Mouse (Mus musculus) liver, adult 2 months (tissue): ENCODE measurements around the gene Ptgdr2. TPM values are rescaled to one million over a fixed set of nuclear protein-coding genes. Genes with fewer than 3 reads are reported as not detected.

Experiments used
- DNase-seq: peaks from one replicate; pipeline ENCODE4 v3.0.0-alpha.2; 2011; ENCODE audit warnings: low read depth, low spot score; ENCODE audit errors: extremely low read depth
- H3K27ac ChIP-seq: fragments of 200-500 bp; replicated peaks from 2 replicates; pipeline ENCODE4 v1.5.1; 2012; ENCODE audit warnings: low read depth, mild to moderate bottlenecking, control low read depth, inconsistent platforms, low read length; ENCODE audit not compliant: insufficient read depth
- H3K27me3 ChIP-seq: fragments of 200-500 bp; 2 replicates; pipeline ENCODE4 v1.6.1; 2012; ENCODE audit warnings: mild to moderate bottlenecking, moderate library complexity, low read length, inconsistent platforms; ENCODE audit not compliant: control insufficient read depth, insufficient read depth
- H3K36me3 ChIP-seq: fragments of 200-500 bp; 2 replicates; pipeline ENCODE4 v1.6.1; 2012; ENCODE audit warnings: low read length, inconsistent platforms; ENCODE audit not compliant: control insufficient read depth, insufficient read depth
- H3K4me1 ChIP-seq: fragments of 200-500 bp; 2 replicates; pipeline ENCODE4 v1.6.1; 2011; ENCODE audit warnings: low read length; ENCODE audit not compliant: control insufficient read depth, insufficient read depth
- H3K4me3 ChIP-seq: fragments of 200-500 bp; 2 replicates; pipeline ENCODE4 v1.5.1; 2011; ENCODE audit warnings: low read depth, mild to moderate bottlenecking, control low read depth, low read length, moderate library complexity; ENCODE audit not compliant: insufficient read depth
- H3K79me2 ChIP-seq: fragments of 200-500 bp; 2 replicates; pipeline ENCODE4 v1.6.1; 2012; ENCODE audit warnings: inconsistent platforms, mild to moderate bottlenecking, low read length, moderate library complexity; ENCODE audit not compliant: control insufficient read depth, insufficient read depth
- H3K9ac ChIP-seq: fragments of 200-500 bp; 2 replicates; pipeline ENCODE4 v1.6.1; 2012; ENCODE audit warnings: low read depth, mild to moderate bottlenecking, control low read depth, inconsistent platforms, low read length
- CTCF ChIP-seq: fragments of 200-500 bp; IDR thresholded peaks from 2 replicates; pipeline ENCODE4 v1.5.1; 2011; ENCODE audit warnings: low read depth, low read length, control low read depth
- POLR2A ChIP-seq: fragments of 200-500 bp; IDR thresholded peaks from 2 replicates; pipeline ENCODE4 v1.6.1; 2011; ENCODE audit warnings: low read length, control low read depth; ENCODE audit not compliant: insufficient read depth; ENCODE audit errors: extremely low read depth
- WGBS: fragments of 180-500 bp; shearing (Covaris S2); methylation state at CpG from one replicate; pipeline ENCODE4 v1.1.7; 2018; 5-methylcytosine and 5-hydroxymethylcytosine counted together
- polyA plus RNA-seq: library from polyadenylated mRNA; depleted of rRNA; stranded (reverse); fragments of >200 nt; gene quantifications from 2 replicates; pipeline ENCODE4 v1.2.3, GENCODE M21; 2012
- total RNA-seq: library from RNA; depleted of rRNA; stranded (reverse); fragments of >200 nt; gene quantifications from 2 replicates; pipeline ENCODE4 v1.2.3, GENCODE M21; 2014

Ptgdr2 gene
- total and polyA plus RNA-seq, 2 experiments, result not detected

- DNase-seq, result no peak
- H3K4me1 ChIP-seq, result peaks cover 9% of the 10 kb centered on the region
- H3K27me3 ChIP-seq, result no peaks in the 10 kb centered on the region
- TF ChIP-seq POLR2A, result no peak
- TF ChIP-seq CTCF, result no peak
- H3K4me3 ChIP-seq, result no peak overlapping the region
- no peak overlapping the region for H3K27ac ChIP-seq
- peaks cover 5% of the 10 kb centered on the region; the same call in 1 of the 2 replicates for H3K36me3 ChIP-seq
- WGBS, result 49% methylated on average over 3 of the region's 3 CpGs
- peaks cover 8% of the 10 kb centered on the region; the same call in 1 of the 2 replicates for H3K79me2 ChIP-seq
- peak overlapping the region; percentile 58; the same call in 1 of the 2 replicates for H3K9ac ChIP-seq
Measured at GRCm38 (mm10) chr19:10946506-10946905, 9.5 kb downstream of the Ptgdr2 start.

- 88% methylated on average over 5 of the region's 5 CpGs for WGBS
- Histone ChIP-seq H3K4me3 (peak overlapping the region; percentile 56; the same call in 1 of the 2 replicates), H3K9ac (peak overlapping the region; percentile 42), H3K79me2 (peaks cover 8% of the 10 kb centered on the region; the same call in 1 of the 2 replicates), H3K36me3 (peaks cover 5% of the 10 kb centered on the region; the same call in 1 of the 2 replicates), H3K27ac (no peak overlapping the region), H3K4me1 (peaks cover 9% of the 10 kb centered on the region), H3K27me3 (no peaks in the 10 kb centered on the region)
- no peak for DNase-seq
- TF ChIP-seq CTCF (no peak), POLR2A (no peak)
Measured at GRCm38 (mm10) chr19:10947219-10947618, 10.3 kb downstream of the Ptgdr2 start.

GRCm38 (mm10) chr19:10948416-10948815, 11.5 kb downstream of the Ptgdr2 start:
- TF ChIP-seq CTCF, result no peak
- TF ChIP-seq POLR2A, result no peak
- H3K79me2 ChIP-seq, result peaks cover 8% of the 10 kb centered on the region; the same call in 1 of the 2 replicates
- no peaks in the 10 kb centered on the region for H3K27me3 ChIP-seq
- H3K9ac ChIP-seq, result peak overlapping the region; percentile 72
- no peak overlapping the region for H3K27ac ChIP-seq
- peaks cover 9% of the 10 kb centered on the region for H3K4me1 ChIP-seq
- peaks cover 5% of the 10 kb centered on the region; the same call in 1 of the 2 replicates for H3K36me3 ChIP-seq
- peak overlapping the region; percentile 56 for H3K4me3 ChIP-seq
- WGBS, result 1% methylated on average over 20 of the region's 20 CpGs
- DNase-seq, result no peak

DNA sequence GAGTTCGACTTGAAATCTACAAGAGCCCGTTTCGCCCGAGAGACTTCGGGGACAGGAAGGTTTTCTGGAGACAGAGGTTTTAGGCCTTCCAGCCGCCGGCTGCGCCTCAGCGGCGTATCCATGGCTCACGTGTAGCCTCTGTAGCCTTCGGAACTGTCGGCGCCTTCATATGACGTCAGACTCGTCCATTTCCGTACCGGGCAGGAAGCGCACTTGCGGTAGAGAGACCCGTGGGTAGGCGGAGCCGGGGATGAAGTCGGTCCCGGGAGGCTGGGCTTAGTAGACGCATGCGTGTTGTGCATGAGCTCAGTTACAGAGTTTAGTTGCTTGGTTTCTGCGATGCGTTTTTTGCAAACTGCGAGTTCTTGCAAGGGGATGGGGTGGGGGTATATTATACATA, 12.2 kb downstream of the Ptgdr2 start, which contains the start of gene Ccdc86:
Gene Ccdc86, minus strand, starts transcription at position 155 of the 400 bp plus-strand sequence.
- Histone ChIP-seq H3K27me3 (no peaks in the 10 kb centered on the region), H3K4me1 (peaks cover 9% of the 10 kb centered on the region), H3K4me3 (peak within 1 kb of the TSS; percentile 56), H3K36me3 (peaks cover 5% of the 10 kb centered on the region; the same call in 1 of the 2 replicates), H3K27ac (peak within 1 kb of the TSS; percentile 7; the same call in 1 of the 2 replicates), H3K79me2 (peaks cover 8% of the 10 kb centered on the region; the same call in 1 of the 2 replicates), H3K9ac (peak within 1 kb of the TSS; percentile 72)
- no peak for TF ChIP-seq CTCF
- peak; percentile 49; the same call in 1 of the 2 replicates for TF ChIP-seq POLR2A
- DNase-seq, result peak; percentile 97
- under 1% methylated on average over 30 of the region's 30 CpGs for WGBS

DNA sequence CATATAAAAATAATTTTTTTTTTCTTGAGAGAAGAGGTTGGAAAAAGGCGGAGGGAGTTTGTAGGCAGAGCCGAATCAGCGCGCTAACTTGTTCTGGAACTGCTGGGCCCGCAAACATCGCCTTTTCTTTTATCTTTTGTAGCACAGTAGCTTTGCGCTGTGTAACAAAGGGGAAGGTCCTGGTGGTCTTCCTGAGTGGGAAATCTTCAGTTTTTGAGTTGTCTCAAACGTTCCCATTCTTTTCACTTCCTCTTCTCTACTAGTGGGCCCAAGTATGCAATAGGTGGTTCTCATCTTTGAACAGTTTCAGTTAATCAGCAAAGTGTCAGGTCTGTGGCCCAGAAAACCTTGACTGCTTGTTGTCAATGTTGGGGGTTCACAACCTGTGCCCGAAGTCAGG, 12.6 kb downstream of the Ptgdr2 start:
- no peak for TF ChIP-seq CTCF
- TF ChIP-seq POLR2A, result no peak
- H3K79me2 ChIP-seq, result peaks cover 8% of the 10 kb centered on the region; the same call in 1 of the 2 replicates
- H3K27me3 ChIP-seq, result no peaks in the 10 kb centered on the region
- H3K9ac ChIP-seq, result no peak overlapping the region; the same call in 1 of the 2 replicates
- no peak overlapping the region for H3K4me3 ChIP-seq
- peak; percentile 28 for DNase-seq
- H3K4me1 ChIP-seq, result peaks cover 9% of the 10 kb centered on the region
- H3K36me3 ChIP-seq, result peaks cover 3% of the 10 kb centered on the region; the same call in 1 of the 2 replicates
- H3K27ac ChIP-seq, result peak overlapping the region; percentile 7; the same call in 1 of the 2 replicates
- WGBS, result 26% methylated on average over 9 of the region's 9 CpGs

- WGBS, result 71% methylated on average over 11 of the region's 11 CpGs
- DNase-seq, result no peak
- Histone ChIP-seq H3K36me3 (no peaks in the 10 kb centered on the region), H3K27ac (no peak overlapping the region), H3K9ac (no peak overlapping the region), H3K4me1 (peaks cover 8% of the 10 kb centered on the region), H3K27me3 (no peaks in the 10 kb centered on the region), H3K4me3 (no peak overlapping the region), H3K79me2 (peaks cover 8% of the 10 kb centered on the region; the same call in 1 of the 2 replicates)
- TF ChIP-seq POLR2A (no peak), CTCF (no peak)
Measured at GRCm38 (mm10) chr19:10952021-10952939, 15.3 kb downstream of the Ptgdr2 start.
